Comparison of ENCODE assay signal across 29 mouse cellular contexts in genomic region chr13:15380081-15380480, GRCm38 (mm10).
DNase-seq lines count a peak whose midpoint lies in the region; ATAC-seq and TF ChIP-seq lines count a peak whose summit lies in the region.
"Had no signal": no experiment of that assay in that cellular context is flagged by ENCODE, and none has a peak within 500 bp of the region (broad histone marks: within the 10 kb centered on the region; RNA-seq: fewer than 3 reads in every experiment).

No protein-coding gene starts in this region.

- no peak overlapping the region for H3K9ac ChIP-seq in forebrain, embryonic 14.5 days (ENCODE audit: low read length)
- H3K9ac ChIP-seq in forebrain, embryonic 16.5 days (replicated peaks; ENCODE audit: low read depth, low read length): no peak overlapping the region
- no peak overlapping the region for H3K9ac ChIP-seq in limb, embryonic 14.5 days (ENCODE audit: low read depth, low read length, severe bottlenecking)
- H3K9ac ChIP-seq in neural tube, embryonic 14.5 days (replicated peaks; ENCODE audit: low read depth, low read length): no peak overlapping the region
- H3K9ac ChIP-seq in neural tube, embryonic 15.5 days (replicated peaks): no peak overlapping the region
- H3K9ac ChIP-seq: forebrain, embryonic 15.5 days; heart, embryonic 12.5 days; hindbrain, embryonic 14.5 days; kidney, embryonic 15.5 days; liver, embryonic 15.5 days; lung, embryonic 15.5 days; neural tube, embryonic 12.5 days had no signal

- DNase-seq in forebrain, embryonic 14.5 days (ENCODE audit: low spot score): peak; percentile 37
- peak; percentile 15 for DNase-seq in limb, embryonic 14.5 days (ENCODE audit: low spot score)
- no peak for DNase-seq in limb, embryonic 10.5 days (ENCODE audit: low spot score)
- DNase-seq: adrenal gland, postnatal 25 days; B cell, adult 2 months; cerebellum, adult 2 months; heart, adult 2 months; heart, postnatal 4 days; kidney, adult 11 months; kidney, postnatal 25 days; right cerebral cortex, postnatal 25 days; thymus, adult 18-20 months; thymus, postnatal 25 days had no signal

- no peaks in the 10 kb centered on the region for H3K27me3 ChIP-seq in forebrain, embryonic 14.5 days (replicated peaks; ENCODE audit: control insufficient read depth, insufficient read depth, low read length)
- H3K27me3 ChIP-seq in forebrain, embryonic 16.5 days (replicated peaks; ENCODE audit: control insufficient read depth, insufficient read depth, low read length): no peaks in the 10 kb centered on the region
- H3K27me3 ChIP-seq in limb, embryonic 14.5 days (ENCODE audit: control insufficient read depth, insufficient read depth, low read length): no peaks in the 10 kb centered on the region
- H3K27me3 ChIP-seq in limb, embryonic 10.5 days (ENCODE audit: low read depth, poor library complexity, severe bottlenecking): no peaks in the 10 kb centered on the region
- no peaks in the 10 kb centered on the region for H3K27me3 ChIP-seq in neural tube, embryonic 14.5 days (ENCODE audit: control insufficient read depth, insufficient read depth, low read length)
- H3K27me3 ChIP-seq in neural tube, embryonic 15.5 days (replicated peaks): no peaks in the 10 kb centered on the region
- H3K27me3 ChIP-seq: forebrain, embryonic 15.5 days; heart, embryonic 12.5 days; kidney, embryonic 15.5 days; liver, embryonic 15.5 days; lung, embryonic 15.5 days; neural tube, embryonic 12.5 days had no signal

- H3K27ac ChIP-seq in forebrain, embryonic 14.5 days (ENCODE audit: low read depth, low read length): no peak overlapping the region
- H3K27ac ChIP-seq in forebrain, embryonic 16.5 days (ENCODE audit: low read length): no peak overlapping the region
- no peak overlapping the region for H3K27ac ChIP-seq in limb, embryonic 14.5 days (replicated peaks; ENCODE audit: low read depth, low read length)
- no peak overlapping the region for H3K27ac ChIP-seq in limb, embryonic 10.5 days
- no peak overlapping the region for H3K27ac ChIP-seq in neural tube, embryonic 14.5 days (ENCODE audit: low read depth, low read length)
- no peak overlapping the region for H3K27ac ChIP-seq in neural tube, embryonic 15.5 days (replicated peaks)
- H3K27ac ChIP-seq: forebrain, embryonic 15.5 days; heart, adult 2 months; hindbrain, embryonic 14.5 days; kidney, embryonic 15.5 days; layer of hippocampus, adult 2 months; liver, embryonic 15.5 days; lung, embryonic 15.5 days; macrophage; neural tube, embryonic 12.5 days; stomach, postnatal 0 days had no signal

- H3K4me2 ChIP-seq in forebrain, embryonic 14.5 days (ENCODE audit: low read length): no peak overlapping the region
- no peak overlapping the region for H3K4me2 ChIP-seq in forebrain, embryonic 16.5 days (ENCODE audit: low read length)
- H3K4me2 ChIP-seq in limb, embryonic 14.5 days (replicated peaks; ENCODE audit: low read depth, low read length, severe bottlenecking): no peak overlapping the region
- no peak overlapping the region for H3K4me2 ChIP-seq in neural tube, embryonic 14.5 days (ENCODE audit: low read depth, low read length)
- no peak overlapping the region for H3K4me2 ChIP-seq in neural tube, embryonic 15.5 days
- H3K4me2 ChIP-seq: forebrain, embryonic 15.5 days; heart, embryonic 12.5 days; hindbrain, embryonic 14.5 days; kidney, embryonic 15.5 days; liver, embryonic 15.5 days; lung, embryonic 15.5 days; neural tube, embryonic 12.5 days had no signal

- WGBS in forebrain, embryonic 14.5 days: 74% methylated on average over 8 of the region's 8 CpGs
- 69% methylated on average over 8 of the region's 8 CpGs for WGBS in forebrain, embryonic 16.5 days
- 75% methylated on average over 8 of the region's 8 CpGs for WGBS in limb, embryonic 14.5 days
- WGBS in limb, embryonic 10.5 days: 82% methylated on average over 8 of the region's 8 CpGs
- WGBS in neural tube, embryonic 14.5 days: 81% methylated on average over 8 of the region's 8 CpGs
- WGBS in neural tube, embryonic 15.5 days: 80% methylated on average over 8 of the region's 8 CpGs

- no peak for TF ChIP-seq POLR2A in limb, embryonic 14.5 days (IDR thresholded peaks at IDR 0.05; ENCODE audit: borderline replicate concordance, extremely low read depth, insufficient read depth, insufficient read length)

- H3K9me3 ChIP-seq in forebrain, embryonic 14.5 days (replicated peaks; ENCODE audit: control insufficient read depth, low read length): no peaks in the 10 kb centered on the region
- no peaks in the 10 kb centered on the region for H3K9me3 ChIP-seq in forebrain, embryonic 16.5 days (ENCODE audit: control insufficient read depth, low read length)
- no peaks in the 10 kb centered on the region for H3K9me3 ChIP-seq in limb, embryonic 14.5 days (ENCODE audit: control insufficient read depth, low read length)
- H3K9me3 ChIP-seq in limb, embryonic 10.5 days (replicated peaks): no peaks in the 10 kb centered on the region
- no peaks in the 10 kb centered on the region for H3K9me3 ChIP-seq in neural tube, embryonic 14.5 days (ENCODE audit: control insufficient read depth, low read length)
- H3K9me3 ChIP-seq in neural tube, embryonic 15.5 days (replicated peaks): no peaks in the 10 kb centered on the region
- H3K9me3 ChIP-seq: forebrain, embryonic 15.5 days; heart, embryonic 12.5 days; kidney, embryonic 15.5 days; liver, embryonic 15.5 days; lung, embryonic 15.5 days; neural tube, embryonic 12.5 days had no signal

- H3K36me3 ChIP-seq in forebrain, embryonic 14.5 days (ENCODE audit: control insufficient read depth, insufficient read depth, low read length): no peaks in the 10 kb centered on the region
- no peaks in the 10 kb centered on the region for H3K36me3 ChIP-seq in forebrain, embryonic 16.5 days (ENCODE audit: control insufficient read depth, insufficient read depth)
- no peaks in the 10 kb centered on the region for H3K36me3 ChIP-seq in limb, embryonic 14.5 days (ENCODE audit: control insufficient read depth, insufficient read depth, low read length)
- no peaks in the 10 kb centered on the region for H3K36me3 ChIP-seq in limb, embryonic 10.5 days
- no peaks in the 10 kb centered on the region for H3K36me3 ChIP-seq in neural tube, embryonic 14.5 days (ENCODE audit: control insufficient read depth, insufficient read depth, low read length)
- H3K36me3 ChIP-seq in neural tube, embryonic 15.5 days: no peaks in the 10 kb centered on the region
- H3K36me3 ChIP-seq: forebrain, embryonic 15.5 days; heart, embryonic 12.5 days; kidney, embryonic 15.5 days; liver, embryonic 15.5 days; lung, embryonic 15.5 days; neural tube, embryonic 12.5 days had no signal

- no peaks in the 10 kb centered on the region for H3K4me1 ChIP-seq in forebrain, embryonic 14.5 days (ENCODE audit: control insufficient read depth, insufficient read depth, low read length)
- no peaks in the 10 kb centered on the region for H3K4me1 ChIP-seq in forebrain, embryonic 16.5 days (replicated peaks; ENCODE audit: control insufficient read depth, insufficient read depth, low read length)
- H3K4me1 ChIP-seq in limb, embryonic 14.5 days (ENCODE audit: control insufficient read depth, insufficient read depth, low read length): no peaks in the 10 kb centered on the region
- H3K4me1 ChIP-seq in limb, embryonic 10.5 days: peaks cover 4% of the 10 kb centered on the region; the same call in 1 of the 2 replicates
- no peaks in the 10 kb centered on the region for H3K4me1 ChIP-seq in neural tube, embryonic 14.5 days (ENCODE audit: control insufficient read depth, insufficient read depth, low read length)
- H3K4me1 ChIP-seq in neural tube, embryonic 15.5 days: no peaks in the 10 kb centered on the region
- H3K4me1 ChIP-seq: forebrain, embryonic 15.5 days; heart, embryonic 12.5 days; kidney, embryonic 15.5 days; liver, embryonic 15.5 days; lung, embryonic 15.5 days; neural tube, embryonic 12.5 days had no signal

- no peak for ATAC-seq in forebrain, embryonic 14.5 days
- no peak for ATAC-seq in forebrain, embryonic 16.5 days
- ATAC-seq in limb, embryonic 14.5 days (ENCODE audit: low FRiP score, low read depth): no peak
- ATAC-seq in neural tube, embryonic 14.5 days (ENCODE audit: low read depth): peak; percentile 75; the same call in 1 of the 2 replicates
- ATAC-seq in neural tube, embryonic 15.5 days (ENCODE audit: low FRiP score): no peak
- ATAC-seq: forebrain, embryonic 15.5 days; inflammation-experienced regulatory T-cells, adult 6 months; midbrain, embryonic 16.5 days had no signal

- no peak overlapping the region for H3K4me3 ChIP-seq in forebrain, embryonic 14.5 days (ENCODE audit: low read depth, low read length)
- H3K4me3 ChIP-seq in forebrain, embryonic 16.5 days (replicated peaks; ENCODE audit: low read length): no peak overlapping the region
- no peak overlapping the region for H3K4me3 ChIP-seq in limb, embryonic 14.5 days (replicated peaks; ENCODE audit: low read length)
- H3K4me3 ChIP-seq in limb, embryonic 10.5 days: no peak overlapping the region
- H3K4me3 ChIP-seq in neural tube, embryonic 14.5 days (ENCODE audit: low read depth, low read length): no peak overlapping the region
- H3K4me3 ChIP-seq in neural tube, embryonic 15.5 days (replicated peaks): no peak overlapping the region
- H3K4me3 ChIP-seq: forebrain, embryonic 15.5 days; heart, adult 2 months; heart, embryonic 12.5 days; kidney, embryonic 15.5 days; layer of hippocampus, adult 2 months; liver, embryonic 15.5 days; lung, embryonic 15.5 days; myocyte; neural tube, embryonic 12.5 days had no signal
